Mouse (Mus musculus) kidney, embryonic 15.5 days (tissue): ENCODE results near the gene Abtb2. TPM values are rescaled to one million over a fixed set of nuclear protein-coding genes. Genes with fewer than 3 reads are reported as not detected.

Source experiments
- ATAC-seq: fragments of 200-750 bp; cut with Nextera tagmentation; replicated peaks from 2 replicates; pipeline ENCODE4 v1.8.0; 2017; ENCODE audit warnings: moderate TSS enrichment; ENCODE audit not compliant: low FRiP score
- H3K27ac ChIP-seq: fragments of 300-500 bp; sonication (generic); 2 replicates; pipeline ENCODE4 v1.5.1; 2015; ENCODE audit warnings: mild to moderate bottlenecking, inconsistent platforms
- H3K27me3 ChIP-seq: fragments of 300-500 bp; sonication (generic); 2 replicates; pipeline ENCODE4 v1.6.1; 2015; ENCODE audit warnings: inconsistent platforms
- H3K36me3 ChIP-seq: fragments of 300-500 bp; sonication (generic); 2 replicates; pipeline ENCODE4 v1.6.1; 2015; ENCODE audit warnings: inconsistent platforms
- H3K4me1 ChIP-seq: fragments of 300-500 bp; sonication (generic); 2 replicates; pipeline ENCODE4 v1.6.1; 2015; ENCODE audit warnings: inconsistent platforms
- H3K4me2 ChIP-seq: fragments of 300-500 bp; sonication (generic); 2 replicates; pipeline ENCODE4 v1.6.1; 2015; ENCODE audit warnings: moderate library complexity, mild to moderate bottlenecking, inconsistent platforms
- H3K4me3 ChIP-seq: fragments of 300-500 bp; sonication (generic); replicated peaks from 2 replicates; pipeline ENCODE4 v1.5.1; 2015; ENCODE audit warnings: mild to moderate bottlenecking, inconsistent platforms
- H3K9ac ChIP-seq: fragments of 300-500 bp; sonication (generic); 2 replicates; pipeline ENCODE4 v1.6.1; 2015; ENCODE audit warnings: mild to moderate bottlenecking, inconsistent platforms
- H3K9me3 ChIP-seq: fragments of 300-500 bp; sonication (generic); replicated peaks from 2 replicates; pipeline ENCODE4 v1.6.1; 2016; ENCODE audit warnings: inconsistent platforms
- WGBS: fragments of 180-500 bp; shearing (Covaris S2); methylation state at CpG from one replicate; pipeline ENCODE4 v1.1.7; 2015; ENCODE audit warnings: mixed read lengths; 5-methylcytosine and 5-hydroxymethylcytosine counted together
- polyA plus RNA-seq: library from polyadenylated mRNA; unstranded; fragments of >200 nt; fragmentation: Nextera tagmentation; extraction: Ambion mirVana; gene quantifications from 2 replicates; pipeline ENCODE4 v1.2.1, GENCODE M21; 2015

The Abtb2 gene
- polyA plus RNA-seq, 1 experiment from 2014 or later: 8.4 TPM

- peaks cover 41% of the 10 kb centered on the region for H3K4me1 ChIP-seq
- H3K9ac ChIP-seq: peak overlapping the region; percentile 54
- H3K4me3 ChIP-seq: peak overlapping the region; percentile 69
- ATAC-seq: peak; percentile 44
- peaks cover 29% of the 10 kb centered on the region for H3K27me3 ChIP-seq
- no peaks in the 10 kb centered on the region for H3K36me3 ChIP-seq
- H3K9me3 ChIP-seq: no peaks in the 10 kb centered on the region
- WGBS: under 1% methylated on average over 79 of the region's 79 CpGs
- peak overlapping the region; percentile 93 for H3K4me2 ChIP-seq
- H3K27ac ChIP-seq: peak overlapping the region; percentile 88
These were observed 807 bp downstream of the Abtb2 start for GRCm38 (mm10) chr2:103566713-103567521.

- no peak overlapping the region for H3K27ac ChIP-seq
- ATAC-seq: no peak
- H3K9me3 ChIP-seq: no peaks in the 10 kb centered on the region
- 35% methylated on average over 7 of the region's 7 CpGs for WGBS
- peaks cover 51% of the 10 kb centered on the region for H3K4me1 ChIP-seq
- H3K36me3 ChIP-seq: no peaks in the 10 kb centered on the region
- peak overlapping the region; percentile 69 for H3K4me3 ChIP-seq
- H3K4me2 ChIP-seq: peak overlapping the region; percentile 93
- H3K27me3 ChIP-seq: peaks cover 18% of the 10 kb centered on the region; the same call in 1 of the 2 replicates
- no peak overlapping the region for H3K9ac ChIP-seq
These were observed 2.1 kb downstream of the Abtb2 start for GRCm38 (mm10) chr2:103568161-103568560.

- ATAC-seq: no peak
- Histone ChIP-seq H3K27ac (no peak overlapping the region), H3K4me1 (peaks cover 50% of the 10 kb centered on the region), H3K4me2 (no peak overlapping the region), H3K36me3 (no peaks in the 10 kb centered on the region), H3K4me3 (no peak overlapping the region), H3K27me3 (peaks cover 11% of the 10 kb centered on the region; the same call in 1 of the 2 replicates), H3K9me3 (no peaks in the 10 kb centered on the region), H3K9ac (no peak overlapping the region)
- WGBS: 29% methylated on average over 1 of the region's 1 CpGs
These were observed 3.6 kb downstream of the Abtb2 start for GRCm38 (mm10) chr2:103569716-103570115.

GRCm38 (mm10) chr2:103572354-103572753 is 6.2 kb downstream of the Abtb2 start:
- no peak overlapping the region for H3K4me2 ChIP-seq
- H3K9ac ChIP-seq: no peak overlapping the region
- H3K4me1 ChIP-seq: peaks cover 33% of the 10 kb centered on the region
- no peak overlapping the region for H3K4me3 ChIP-seq
- WGBS: 46% methylated on average over 2 of the region's 2 CpGs
- H3K27ac ChIP-seq: no peak overlapping the region
- no peaks in the 10 kb centered on the region for H3K36me3 ChIP-seq
- H3K27me3 ChIP-seq: peaks cover 7% of the 10 kb centered on the region; the same call in 1 of the 2 replicates
- ATAC-seq: peak; percentile 69
- no peaks in the 10 kb centered on the region for H3K9me3 ChIP-seq

- Histone ChIP-seq H3K4me1 (peaks cover 26% of the 10 kb centered on the region), H3K9me3 (no peaks in the 10 kb centered on the region), H3K27ac (no peak overlapping the region), H3K36me3 (no peaks in the 10 kb centered on the region), H3K9ac (no peak overlapping the region), H3K4me2 (no peak overlapping the region), H3K4me3 (no peak overlapping the region), H3K27me3 (no peaks in the 10 kb centered on the region)
- ATAC-seq: no peak
- WGBS: 66% methylated on average over 3 of the region's 3 CpGs
These were observed 10.3 kb downstream of the Abtb2 start for GRCm38 (mm10) chr2:103576371-103576770.

- H3K4me1 ChIP-seq: peaks cover 27% of the 10 kb centered on the region
- no peak for ATAC-seq
- H3K4me3 ChIP-seq: no peak overlapping the region
These were observed 11.9 kb downstream of the Abtb2 start for GRCm38 (mm10) chr2:103577752-103578662.

GRCm38 (mm10) chr2:103578663-103579213 is 12.6 kb downstream of the Abtb2 start:
- ATAC-seq: no peak
- H3K36me3 ChIP-seq: no peaks in the 10 kb centered on the region
- no peaks in the 10 kb centered on the region for H3K27me3 ChIP-seq
- H3K4me2 ChIP-seq: no peak overlapping the region
- H3K27ac ChIP-seq: no peak overlapping the region
- H3K4me3 ChIP-seq: no peak overlapping the region
- no peak overlapping the region for H3K9ac ChIP-seq
- 95% methylated on average over 10 of the region's 10 CpGs for WGBS
- peaks cover 29% of the 10 kb centered on the region for H3K4me1 ChIP-seq
- H3K9me3 ChIP-seq: no peaks in the 10 kb centered on the region

More at GRCm38 (mm10) chr2:103577752-103578662, 11.9 kb downstream of the Abtb2 start:
- no peak overlapping the region for H3K9ac ChIP-seq
- H3K27ac ChIP-seq: no peak overlapping the region
- H3K4me2 ChIP-seq: no peak overlapping the region
- WGBS: 72% methylated on average over 7 of the region's 7 CpGs
- H3K9me3 ChIP-seq: no peaks in the 10 kb centered on the region
- H3K27me3 ChIP-seq: no peaks in the 10 kb centered on the region
- no peaks in the 10 kb centered on the region for H3K36me3 ChIP-seq

- H3K9ac ChIP-seq: no peak overlapping the region
These were observed 14.6 kb downstream of the Abtb2 start for GRCm38 (mm10) chr2:103580756-103581155.

GRCm38 (mm10) chr2:103581369-103581897 is 15.3 kb downstream of the Abtb2 start:
- no peak for ATAC-seq
- Histone ChIP-seq H3K4me2 (no peak overlapping the region), H3K27ac (no peak overlapping the region), H3K4me3 (no peak overlapping the region), H3K36me3 (no peaks in the 10 kb centered on the region), H3K27me3 (no peaks in the 10 kb centered on the region), H3K4me1 (peaks cover 40% of the 10 kb centered on the region), H3K9me3 (no peaks in the 10 kb centered on the region), H3K9ac (no peak overlapping the region)
- 24% methylated on average over 7 of the region's 7 CpGs for WGBS

More at GRCm38 (mm10) chr2:103580756-103581155, 14.6 kb downstream of the Abtb2 start:
- ATAC-seq: no peak
- Histone ChIP-seq H3K27ac (no peak overlapping the region), H3K4me2 (no peak overlapping the region), H3K4me3 (no peak overlapping the region), H3K36me3 (no peaks in the 10 kb centered on the region), H3K27me3 (no peaks in the 10 kb centered on the region), H3K9me3 (no peaks in the 10 kb centered on the region), H3K4me1 (peaks cover 36% of the 10 kb centered on the region)
- 35% methylated on average over 8 of the region's 8 CpGs for WGBS

GRCm38 (mm10) chr2:103583316-103583715 is 17.2 kb downstream of the Abtb2 start:
- 28% methylated on average over 3 of the region's 3 CpGs for WGBS
- no peak for ATAC-seq
- no peak overlapping the region for H3K27ac ChIP-seq
- no peak overlapping the region for H3K4me3 ChIP-seq
- peaks cover 42% of the 10 kb centered on the region for H3K4me1 ChIP-seq
- H3K9me3 ChIP-seq: no peaks in the 10 kb centered on the region
- no peaks in the 10 kb centered on the region for H3K27me3 ChIP-seq
- H3K9ac ChIP-seq: no peak overlapping the region
- H3K4me2 ChIP-seq: no peak overlapping the region
- no peaks in the 10 kb centered on the region for H3K36me3 ChIP-seq

- Histone ChIP-seq H3K36me3 (no peaks in the 10 kb centered on the region), H3K4me3 (no peak overlapping the region), H3K4me1 (peaks cover 42% of the 10 kb centered on the region), H3K9ac (no peak overlapping the region), H3K9me3 (no peaks in the 10 kb centered on the region), H3K27ac (no peak overlapping the region), H3K27me3 (no peaks in the 10 kb centered on the region), H3K4me2 (no peak overlapping the region)
- ATAC-seq: 0 out of 2 replicates have a peak, but pooled peaks have one; percentile 40
These were observed 18.0 kb downstream of the Abtb2 start for GRCm38 (mm10) chr2:103584093-103584492.
